Mouse (Mus musculus): ENCODE measurements around the gene Ptpn14. TPM values are rescaled to one million over a fixed set of nuclear protein-coding genes. Genes with fewer than 3 reads are reported as not detected.
A peak's percentile ranks its signal among the peaks of the same experiment; 100 is the strongest.
"Not testable (repeated sequence)": the region's sequence is repeated elsewhere in the genome, so short reads cannot be mapped to it uniquely, and the experiment has no call there.

Gene Ptpn14
- total RNA-seq (2015) (0.39 and 1.1 TPM in 2 replicates), total RNA-seq (2017) (0.37 and 0.64 TPM in 2 replicates)

- ATAC-seq (replicated peaks; ENCODE audit: poor library complexity) = peak; percentile 61
Observed at GRCm38 (mm10) chr1:189727884-189728783, at the start of gene Ptpn14. Ptpn14 (plus strand) TSS chr1:189728268.

- ATAC-seq (replicated peaks; ENCODE audit: poor library complexity) = no peak
Observed at GRCm38 (mm10) chr1:189679555-189679954, 48.5 kb upstream of the Ptpn14 start.

GRCm38 (mm10) chr1:189684786-189685415, 43.2 kb upstream of the Ptpn14 start:
- no peak for ATAC-seq (replicated peaks; ENCODE audit: poor library complexity)

- no peak for ATAC-seq (replicated peaks; ENCODE audit: poor library complexity)
Observed at GRCm38 (mm10) chr1:189686025-189686424, 42.0 kb upstream of the Ptpn14 start.

GRCm38 (mm10) chr1:189687654-189688387, 40.2 kb upstream of the Ptpn14 start, which contains the start of gene Cenpf:
Cenpf (minus strand) TSS chr1:189688086.
- ATAC-seq (replicated peaks; ENCODE audit: poor library complexity) = peak; percentile 96

GRCm38 (mm10) chr1:189688388-189688750, 39.7 kb upstream of the Ptpn14 start:
- no peak for ATAC-seq (replicated peaks; ENCODE audit: poor library complexity)

GRCm38 (mm10) chr1:189689050-189689833, 38.8 kb upstream of the Ptpn14 start:
- peak; percentile 17; the same call in 1 of the 2 replicates for ATAC-seq (replicated peaks; ENCODE audit: poor library complexity)

GRCm38 (mm10) chr1:189692442-189692841, 35.6 kb upstream of the Ptpn14 start:
- ATAC-seq (replicated peaks; ENCODE audit: poor library complexity) = not testable (repeated sequence)

GRCm38 (mm10) chr1:189694391-189694790, 33.7 kb upstream of the Ptpn14 start:
- peak; percentile 37 for ATAC-seq (replicated peaks; ENCODE audit: poor library complexity)

- peak; percentile 42 for ATAC-seq (replicated peaks; ENCODE audit: poor library complexity)
Observed at GRCm38 (mm10) chr1:189695321-189695720, 32.7 kb upstream of the Ptpn14 start.

GRCm38 (mm10) chr1:189698416-189698815, 29.7 kb upstream of the Ptpn14 start:
- peak; percentile 33 for ATAC-seq (replicated peaks; ENCODE audit: poor library complexity)

- ATAC-seq (replicated peaks; ENCODE audit: poor library complexity) = no peak
Observed at GRCm38 (mm10) chr1:189700186-189700585, 27.9 kb upstream of the Ptpn14 start.

GRCm38 (mm10) chr1:189700990-189701389, 27.1 kb upstream of the Ptpn14 start:
- peak; percentile 82 for ATAC-seq (replicated peaks; ENCODE audit: poor library complexity)

- ATAC-seq (replicated peaks; ENCODE audit: poor library complexity) = peak; percentile 26; the same call in 1 of the 2 replicates
Observed at GRCm38 (mm10) chr1:189703156-189703555, 24.9 kb upstream of the Ptpn14 start.

GRCm38 (mm10) chr1:189703591-189703990, 24.5 kb upstream of the Ptpn14 start:
- ATAC-seq (replicated peaks; ENCODE audit: poor library complexity) = no peak

- no peak for ATAC-seq (replicated peaks; ENCODE audit: poor library complexity)
Observed at GRCm38 (mm10) chr1:189706040-189706645, 21.9 kb upstream of the Ptpn14 start.

GRCm38 (mm10) chr1:189707014-189707413, 21.1 kb upstream of the Ptpn14 start:
- ATAC-seq (replicated peaks; ENCODE audit: poor library complexity) = peak; percentile 61

- no peak for ATAC-seq (replicated peaks; ENCODE audit: poor library complexity)
Observed at GRCm38 (mm10) chr1:189707419-189707818, 20.6 kb upstream of the Ptpn14 start.

GRCm38 (mm10) chr1:189709001-189709400, 19.1 kb upstream of the Ptpn14 start:
- no peak for ATAC-seq (replicated peaks; ENCODE audit: poor library complexity)

Measured in megakaryocyte progenitor cell, adult 5-6 weeks (primary cell).